Mouse (Mus musculus): ENCODE measurements around the gene Cfap97. TPM values are rescaled to one million over a fixed set of nuclear protein-coding genes. Genes with fewer than 3 reads are reported as not detected.

The Cfap97 gene
- polyA plus RNA-seq (2015; fragmentation: Nextera tagmentation; extraction: Ambion mirVana), result 30.8 and 39.2 TPM in 2 replicates

GRCm38 (mm10) chr8:46151202-46152062 lies at the start of gene Cfap97:
TSS of gene Cfap97 (plus strand) at chr8:46151771.

GRCm38 (mm10) chr8:46152064-46153031 lies 777 bp downstream of the Cfap97 start, which contains the start of gene Snx25:
TSS of gene Snx25 (minus strand) at chr8:46152159.

DNA sequence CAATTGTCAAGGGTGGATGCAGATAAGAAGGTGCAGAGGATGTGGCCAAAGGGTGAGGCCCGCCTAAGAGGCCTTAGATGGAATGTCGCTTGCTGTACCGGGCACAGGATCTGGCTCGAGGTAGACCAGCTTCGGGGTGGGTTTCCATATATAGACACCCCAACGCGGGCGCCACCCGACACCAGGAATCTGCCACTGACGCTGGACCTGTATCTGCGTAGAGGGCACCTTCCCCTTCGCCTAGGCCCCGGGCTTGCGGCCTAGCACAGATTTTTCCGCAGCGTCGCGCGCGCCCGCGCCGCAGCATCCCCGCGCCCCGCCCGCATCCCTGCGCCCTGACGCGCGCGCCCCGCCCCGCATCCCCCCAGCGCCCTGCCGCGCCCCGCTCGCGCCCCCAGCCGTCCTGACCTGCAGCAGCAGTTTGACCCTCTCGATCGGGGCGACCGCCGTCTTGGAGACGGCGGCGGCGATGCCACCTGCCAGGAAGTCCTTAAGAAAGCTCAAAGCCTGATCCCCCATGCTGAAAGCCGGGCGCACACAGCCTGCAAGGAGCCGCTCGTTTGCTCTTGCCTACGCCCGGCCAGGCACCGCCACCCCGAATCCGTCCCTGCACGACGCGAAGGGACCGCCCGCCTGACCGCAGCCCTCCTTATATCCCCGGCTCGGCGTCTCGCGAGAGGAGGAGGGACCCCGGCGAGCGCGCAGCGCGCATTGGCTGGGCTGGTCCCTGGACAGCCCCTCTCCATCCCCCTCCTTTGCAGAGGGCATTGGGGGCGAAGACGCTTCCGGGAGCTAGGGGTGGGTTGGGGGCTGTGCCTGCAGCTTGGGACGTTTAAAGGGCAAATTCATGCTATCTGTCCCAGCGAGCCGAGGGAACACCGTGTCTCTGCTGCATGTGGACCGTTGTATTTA lies 59.1 kb downstream of the Cfap97 start, which contains the start of gene Slc25a4:
TSS of gene Slc25a4 (minus strand) at position 881 of the 912 bp plus-strand sequence.

Small RNAs within 50 kb of the gene (microRNA-seq; reads per million reads assigned to microRNA genes)
- not detected for gene Gm23812

Other genes with a start within 250 kb of the Cfap97 start
- gene Ccdc110, start 217.2 kb upstream of the Cfap97 start, polyA plus RNA-seq (2015; fragmentation: Nextera tagmentation; extraction: Ambion mirVana), result 0.09 and 0.17 TPM in 2 replicates
- gene 1700029J07Rik, start 176.5 kb upstream of the Cfap97 start, polyA plus RNA-seq (2015; fragmentation: Nextera tagmentation; extraction: Ambion mirVana), result 3.8 and 4.2 TPM in 2 replicates
- 79.5 and 81.5 TPM in 2 replicates for gene Ufsp2, start 176.2 kb upstream of the Cfap97 start, polyA plus RNA-seq (2015; fragmentation: Nextera tagmentation; extraction: Ambion mirVana)
- 0.18 and 0.28 TPM in 2 replicates for gene Lrp2bp, start 152.5 kb upstream of the Cfap97 start, polyA plus RNA-seq (2015; fragmentation: Nextera tagmentation; extraction: Ambion mirVana)
- gene Ankrd37, start 146.1 kb upstream of the Cfap97 start, polyA plus RNA-seq (2015; fragmentation: Nextera tagmentation; extraction: Ambion mirVana), result 14.5 and 17.8 TPM in 2 replicates
- gene Snx25, start 388 bp downstream of the Cfap97 start, polyA plus RNA-seq (2015; fragmentation: Nextera tagmentation; extraction: Ambion mirVana), result 18.2 and 22.1 TPM in 2 replicates
- gene Slc25a4, start 59.5 kb downstream of the Cfap97 start, polyA plus RNA-seq (2015; fragmentation: Nextera tagmentation; extraction: Ambion mirVana), result 1,295 and 1,320 TPM in 2 replicates
- not detected in 2 replicates for gene Helt, start 142.9 kb downstream of the Cfap97 start, polyA plus RNA-seq (2015; fragmentation: Nextera tagmentation; extraction: Ambion mirVana)